Mouse (Mus musculus) thymus, adult 2 months (tissue): ENCODE measurements around the gene Rapsn.

Experiments
- CTCF ChIP-seq: fragments of 200-500 bp; IDR thresholded peaks from 2 replicates; pipeline ENCODE4 v1.5.1; 2012; ENCODE audit warnings: mild to moderate bottlenecking, control low read depth, low read length, moderate library complexity, borderline replicate concordance; ENCODE audit not compliant: control insufficient read depth, poor library complexity, insufficient read depth; ENCODE audit errors: extremely low read depth
- POLR2A ChIP-seq: fragments of 200-500 bp; IDR thresholded peaks from 2 replicates; pipeline ENCODE4 v1.6.1; 2012; ENCODE audit warnings: mild to moderate bottlenecking, low read length, control low read depth, moderate library complexity; ENCODE audit not compliant: control insufficient read depth, poor library complexity, insufficient read depth; ENCODE audit errors: extremely low read depth

DNA sequence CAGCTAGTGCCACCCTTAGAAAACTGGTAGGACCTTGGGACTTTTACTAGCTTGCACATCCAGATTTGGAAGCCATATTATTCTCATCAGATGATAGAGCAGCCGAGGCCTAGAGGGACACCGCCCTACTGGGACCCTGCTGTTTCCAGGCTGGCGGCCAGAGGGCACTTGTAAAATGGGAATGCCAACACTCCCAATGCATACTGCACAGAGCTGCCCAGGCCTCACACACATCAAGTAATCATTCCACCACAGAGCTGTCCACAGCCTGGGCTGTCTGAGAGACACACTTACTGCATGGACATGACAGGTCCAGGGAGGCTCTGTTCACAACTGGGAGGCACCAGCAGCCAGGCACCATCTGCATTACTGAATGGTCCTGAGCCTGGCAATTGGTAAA, 31.0 kb downstream of the Rapsn start:
- TF ChIP-seq CTCF (no peak), POLR2A (no peak)
